Mouse (Mus musculus) heart, adult 18-20 months (tissue): ENCODE results near the gene Cartpt. TPM values are rescaled to one million over a fixed set of nuclear protein-coding genes. Genes with fewer than 3 reads are reported as not detected.
A peak's percentile ranks its signal among the peaks of the same experiment; 100 is the strongest.
"Not testable (repeated sequence)": the region's sequence is repeated elsewhere in the genome, so short reads cannot be mapped to it uniquely, and the experiment has no call there.

Experiments used
- DNase-seq, 2 experiments: peaks; one replicate each; pipeline ENCODE4 v3.0.0; 2021 to 2022; ENCODE audit warnings: mixed read lengths in 1 of 2
- total RNA-seq, 2 experiments: library from RNA; stranded (reverse); gene quantifications; 2 replicates each; pipeline ENCODE4 v1.2.3; 2021

Gene Cartpt
- total RNA-seq, 2 experiments from 2014 or later: not detected

- no peak for DNase-seq
Observed at GRCm38 (mm10) chr13:99857336-99857735, 43.6 kb downstream of the Cartpt start.

- DNase-seq: no peak
Observed at GRCm38 (mm10) chr13:99855229-99855628, 45.7 kb downstream of the Cartpt start.

- DNase-seq: no peak
Observed at GRCm38 (mm10) chr13:99853131-99853530, 47.8 kb downstream of the Cartpt start.

- not testable (repeated sequence) for DNase-seq
Observed at GRCm38 (mm10) chr13:99852416-99852815, 48.5 kb downstream of the Cartpt start.

GRCm38 (mm10) chr13:99851026-99851425 is 49.9 kb downstream of the Cartpt start:
- peak in 1 of 2 experiments; percentile 63 for DNase-seq

- DNase-seq: no peak
Observed at GRCm38 (mm10) chr13:99849597-99849996, 51.3 kb downstream of the Cartpt start.

Other genes starting within 250 kb of the Cartpt start
- 10 to 100 TPM; 92.1 to 92.4 TPM for gene Mccc2, start 114.5 kb upstream of the Cartpt start, total RNA-seq
- 10 to 100 TPM; 23.9 to 28.7 TPM for gene Bdp1, start 203.0 kb upstream of the Cartpt start, total RNA-seq
- 1 to 10 TPM; 4.5 to 6.0 TPM for gene Serf1, start 206.9 kb upstream of the Cartpt start, total RNA-seq
- 10 to 100 TPM; 14.1 to 15.9 TPM for gene Smn1, start 223.8 kb upstream of the Cartpt start, total RNA-seq